Mouse (Mus musculus): ENCODE data around the gene Gm4881.

DNA sequence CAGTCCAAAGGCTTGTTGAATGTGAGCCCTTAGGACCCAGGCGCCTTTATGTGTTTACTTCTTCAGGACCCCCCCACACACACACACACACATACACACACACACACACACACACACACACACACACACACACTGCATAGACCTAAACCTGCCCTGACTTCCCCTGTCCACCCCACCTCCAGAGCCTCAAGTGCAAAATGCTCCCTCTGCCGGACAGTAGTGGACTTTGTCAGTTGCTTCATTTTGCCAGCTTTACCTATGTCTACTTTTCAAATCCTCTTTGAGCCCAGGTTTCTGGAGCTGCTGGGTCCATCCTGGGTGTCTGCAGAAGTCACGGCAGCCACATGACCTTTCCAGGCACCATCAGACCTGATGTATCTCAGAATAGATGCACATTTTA is 39.4 kb downstream of the Gm4881 start:
- TF ChIP-seq CTCF (IDR thresholded peaks at IDR 0.05; ENCODE audit: low read depth, low read length) (peak; percentile 48), GATA1 (IDR thresholded peaks at IDR 0.05; ENCODE audit: borderline replicate concordance, low read length) (no peak), POLR2AphosphoS5 (IDR thresholded peaks at IDR 0.05; ENCODE audit: insufficient replicate concordance, low read depth, low read length) (no peak), TAL1 (conservative IDR thresholded peaks at IDR 0.05; ENCODE audit: low read depth, low read length) (no peak), GATA2 (IDR thresholded peaks at IDR 0.05; ENCODE audit: borderline replicate concordance, low read depth, low read length) (no peak)
